Mouse (Mus musculus) cerebellum, adult 18-20 months (tissue): Measurements from ENCODE around the gene Cadm3.

Source experiments
- DNase-seq, 2 experiments: peaks; one replicate each; pipeline ENCODE4 v3.0.0; 2021

The Cadm3 gene

DNA sequence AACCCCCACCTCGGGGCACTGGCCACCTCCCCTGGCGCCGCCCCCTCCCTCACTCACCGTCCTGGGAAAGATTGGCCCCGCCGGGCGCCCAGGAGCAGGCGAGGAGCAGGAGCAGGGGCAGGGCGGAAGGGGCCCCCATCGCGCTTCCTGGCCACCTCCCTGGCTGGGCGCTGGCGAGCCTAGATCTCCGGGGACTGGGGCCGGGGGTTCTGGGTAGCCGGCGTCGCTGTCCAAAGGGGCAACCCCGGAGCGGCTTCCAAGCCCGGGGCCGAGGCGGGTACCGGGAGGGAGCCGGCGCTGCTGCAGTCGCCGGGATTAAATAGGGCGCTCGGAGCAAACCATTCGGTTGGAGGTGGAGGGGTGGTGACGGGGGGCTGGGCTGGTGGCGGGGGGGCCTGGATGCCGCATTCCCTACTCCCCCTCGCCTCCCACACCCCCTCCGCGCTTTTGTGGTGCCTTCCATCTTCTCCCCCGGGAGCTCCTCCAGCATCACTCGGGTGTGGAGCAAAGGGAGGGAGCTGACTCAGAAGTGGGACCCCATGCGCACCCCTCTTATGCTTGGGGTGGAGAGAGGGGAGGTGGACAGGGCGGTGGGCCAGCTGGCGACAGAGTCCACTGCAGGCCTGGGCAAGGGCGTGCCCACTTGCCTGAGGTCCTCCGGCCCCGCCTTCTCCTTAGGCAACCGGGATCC is at the start of gene Cadm3:
Cadm3 (minus strand) TSS at position 340 of the 691 bp plus-strand sequence.
- peak; percentile 87 to 91 for DNase-seq

DNA sequence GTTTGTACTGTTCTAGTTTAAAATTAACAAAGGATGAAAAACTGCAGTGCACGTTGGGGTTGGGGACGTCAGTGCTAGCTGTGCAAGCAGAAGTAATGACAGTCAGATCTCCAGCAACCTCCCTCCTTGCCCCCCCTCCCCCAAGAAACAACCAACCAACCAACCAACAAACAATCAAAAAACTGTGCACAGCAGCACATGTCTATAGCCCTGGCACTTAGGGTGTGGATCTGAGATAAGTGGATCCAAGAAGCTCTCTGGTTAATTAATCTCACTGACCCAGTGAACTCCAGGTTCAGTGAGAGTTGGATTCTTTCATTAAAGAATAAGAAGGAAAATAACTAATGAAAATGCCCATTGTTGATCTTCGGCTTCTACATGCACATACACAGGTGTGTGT is 47.1 kb upstream of the Cadm3 start:
- DNase-seq, result no peak

DNA sequence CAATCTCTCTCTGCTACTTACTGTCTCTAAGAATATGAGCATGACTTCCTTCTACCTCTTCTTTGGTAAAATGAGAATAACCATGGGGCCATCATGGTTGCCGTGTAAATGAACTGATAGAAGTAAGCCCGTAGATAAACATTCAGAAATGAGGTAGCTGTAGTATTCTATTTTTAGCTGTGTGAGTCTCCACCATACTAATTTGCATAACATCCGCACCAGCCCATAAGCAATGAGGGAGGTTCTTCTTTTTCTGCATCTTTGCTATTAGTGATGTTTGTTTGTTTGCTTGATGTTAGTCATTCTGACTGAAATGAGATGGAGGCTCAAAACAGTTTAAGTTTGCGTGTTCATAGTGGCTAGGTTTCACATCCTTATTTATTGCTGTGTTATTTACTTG is 44.4 kb upstream of the Cadm3 start:
- DNase-seq, result no peak

DNA sequence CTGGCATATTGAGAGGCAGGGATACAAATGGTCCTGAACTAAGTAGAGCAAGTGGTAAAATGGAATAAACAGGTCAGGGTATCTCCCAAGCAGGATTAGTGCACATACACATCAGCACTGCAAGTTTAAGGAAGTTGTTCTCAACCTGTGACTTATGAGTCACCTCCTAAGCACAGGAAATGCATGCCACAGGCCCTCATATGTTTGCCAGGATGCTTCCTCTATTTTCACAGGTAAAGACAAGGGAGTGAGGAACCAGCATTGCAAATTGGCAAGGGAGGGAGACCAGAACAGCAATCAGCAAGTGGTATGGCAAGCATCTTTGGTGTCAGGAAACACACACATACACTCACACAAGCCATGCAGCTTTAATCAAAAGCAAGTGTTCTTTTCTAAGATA is 41.6 kb upstream of the Cadm3 start:
- no peak for DNase-seq

DNA sequence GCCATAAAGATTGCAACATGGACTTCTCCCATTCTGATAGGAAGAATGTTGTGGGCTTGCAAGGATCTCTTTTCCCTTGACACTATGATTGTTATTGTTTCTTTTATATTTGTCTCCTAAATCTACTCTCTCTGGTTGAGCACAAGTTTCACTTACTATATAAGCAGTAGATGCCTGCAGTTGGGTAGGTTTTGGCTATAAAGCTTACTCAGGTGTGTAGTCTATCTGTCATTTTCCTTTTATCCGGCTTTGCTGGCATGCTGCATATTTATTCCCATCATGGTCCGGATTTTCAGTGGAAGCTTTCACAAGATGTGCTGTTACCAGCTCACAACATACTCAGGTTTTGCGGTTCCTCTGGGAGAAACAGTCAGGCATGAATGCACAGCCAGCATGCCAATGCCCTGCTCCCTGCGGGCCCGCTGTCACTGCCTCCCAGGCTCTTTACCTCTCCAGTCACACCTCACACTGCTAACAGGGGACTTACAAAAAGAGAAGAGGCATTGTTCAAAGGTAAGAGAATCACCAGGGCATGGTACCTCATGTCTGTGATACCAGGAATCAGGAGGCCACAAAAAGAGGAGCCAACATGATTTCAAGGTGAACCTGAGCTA is 37.3 kb upstream of the Cadm3 start:
- DNase-seq, result no peak

DNA sequence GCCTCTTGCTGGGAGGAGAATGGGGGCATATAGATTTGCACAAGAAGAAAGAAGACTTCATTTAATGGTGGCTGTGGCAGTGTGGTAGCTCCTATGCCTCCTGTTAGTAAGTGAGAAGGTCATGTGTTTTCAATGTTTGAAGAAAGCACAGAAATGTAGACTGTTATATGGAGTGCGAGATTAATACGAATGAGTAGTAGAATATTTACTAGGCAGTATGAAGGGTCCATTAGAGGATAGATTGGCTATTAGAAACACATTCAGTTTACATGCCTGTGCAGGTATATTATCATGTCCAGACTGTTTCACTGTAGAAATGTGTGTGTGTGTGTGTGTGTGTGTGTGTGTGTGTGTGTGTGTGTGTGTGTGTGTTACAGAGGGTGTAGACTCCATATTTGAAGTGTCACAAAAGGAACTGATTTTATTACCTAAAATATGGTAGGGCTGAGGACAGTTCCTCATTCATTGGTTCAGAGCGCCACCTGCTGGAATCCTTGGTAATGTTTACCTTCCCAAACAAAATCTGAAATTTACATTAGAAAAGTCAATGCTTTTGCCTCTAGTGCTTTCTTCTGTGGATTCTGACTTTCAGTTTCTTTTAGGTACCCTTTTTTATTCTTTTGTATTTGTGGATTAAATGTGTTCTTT is 31.0 kb upstream of the Cadm3 start:
- peak; percentile 74 to 83 for DNase-seq

DNA sequence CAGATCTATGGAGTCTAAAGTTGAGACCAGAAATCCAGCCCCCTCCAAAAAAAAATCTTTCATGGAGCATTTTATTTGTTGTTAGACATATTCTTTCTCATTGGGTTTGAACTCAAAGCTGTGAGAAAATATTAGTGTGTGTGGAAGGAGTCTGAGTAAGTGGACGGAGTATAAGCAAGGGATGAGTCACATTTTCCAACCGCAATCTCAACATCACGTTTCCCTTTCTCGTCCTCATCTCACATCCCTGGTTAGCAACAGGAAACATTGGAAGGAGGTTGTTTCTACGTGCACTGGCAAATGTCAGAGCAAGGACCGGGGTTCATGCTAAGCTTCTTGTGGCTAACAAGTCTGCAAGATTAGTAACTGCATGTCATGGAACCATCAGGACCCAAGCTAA is 24.3 kb upstream of the Cadm3 start:
- DNase-seq, result no peak

DNA sequence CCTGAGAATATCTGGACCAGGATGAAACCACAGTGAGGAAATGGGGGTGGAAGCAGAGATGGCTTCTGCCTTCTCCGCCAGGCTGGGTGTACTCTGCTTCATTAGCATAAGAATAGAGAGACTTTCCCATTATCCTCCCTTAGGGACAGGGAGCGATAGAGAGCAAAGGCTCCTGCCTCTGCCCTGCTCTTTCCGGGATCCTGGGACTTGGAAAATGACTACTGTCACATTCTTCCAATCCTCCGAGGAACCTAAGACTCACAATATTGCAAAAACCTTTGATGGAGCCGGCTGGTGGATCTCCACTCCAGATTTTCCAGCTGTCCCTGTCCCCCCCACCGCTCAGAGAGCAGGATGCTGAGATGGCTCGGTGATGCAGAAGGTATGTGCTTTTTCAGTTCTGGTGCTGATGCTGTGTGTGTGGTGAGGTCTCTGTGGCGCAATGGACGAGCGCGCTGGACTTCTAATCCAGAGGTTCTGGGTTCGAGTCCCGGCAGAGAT is 22.5 kb upstream of the Cadm3 start:
- DNase-seq, result peak; percentile 93 to 97

DNA sequence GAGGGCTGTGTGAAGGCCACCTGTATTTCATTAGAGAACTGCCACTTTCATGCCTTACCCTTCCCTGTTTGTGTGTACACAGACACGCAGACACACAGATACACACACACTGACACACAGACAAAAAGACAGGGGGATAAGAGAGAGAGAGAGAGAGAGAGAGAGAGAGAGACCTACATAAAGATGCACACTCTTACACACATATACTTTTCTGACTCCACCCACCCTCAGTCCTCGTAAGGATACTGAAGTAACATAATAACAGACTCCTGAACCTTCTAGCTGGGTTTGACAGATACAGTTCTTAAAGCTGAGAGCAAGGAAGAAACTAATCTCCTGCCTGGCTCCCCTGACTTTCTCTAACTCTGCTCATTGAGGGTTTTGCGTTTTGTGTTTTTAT is 21.9 kb upstream of the Cadm3 start:
- DNase-seq, result no peak

DNA sequence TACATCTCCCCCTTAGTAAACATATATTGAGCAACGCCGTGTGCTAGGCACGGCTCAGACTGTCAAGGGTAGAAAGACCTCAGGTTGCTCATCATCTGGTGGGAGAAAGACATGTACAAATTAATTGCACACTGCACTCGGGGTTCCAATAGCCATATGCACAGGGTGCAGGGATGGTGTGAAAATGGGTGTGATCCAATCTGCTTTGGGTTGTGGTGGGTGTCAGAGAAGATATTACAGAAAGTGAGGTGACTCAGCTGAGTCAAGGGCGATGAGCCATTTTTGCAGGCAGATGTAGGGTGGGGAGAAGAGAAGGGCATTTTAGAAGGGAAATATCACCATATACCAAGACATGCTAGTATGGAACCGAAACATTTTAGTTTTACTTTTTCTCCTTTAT is 13.9 kb upstream of the Cadm3 start:
- no peak for DNase-seq

DNA sequence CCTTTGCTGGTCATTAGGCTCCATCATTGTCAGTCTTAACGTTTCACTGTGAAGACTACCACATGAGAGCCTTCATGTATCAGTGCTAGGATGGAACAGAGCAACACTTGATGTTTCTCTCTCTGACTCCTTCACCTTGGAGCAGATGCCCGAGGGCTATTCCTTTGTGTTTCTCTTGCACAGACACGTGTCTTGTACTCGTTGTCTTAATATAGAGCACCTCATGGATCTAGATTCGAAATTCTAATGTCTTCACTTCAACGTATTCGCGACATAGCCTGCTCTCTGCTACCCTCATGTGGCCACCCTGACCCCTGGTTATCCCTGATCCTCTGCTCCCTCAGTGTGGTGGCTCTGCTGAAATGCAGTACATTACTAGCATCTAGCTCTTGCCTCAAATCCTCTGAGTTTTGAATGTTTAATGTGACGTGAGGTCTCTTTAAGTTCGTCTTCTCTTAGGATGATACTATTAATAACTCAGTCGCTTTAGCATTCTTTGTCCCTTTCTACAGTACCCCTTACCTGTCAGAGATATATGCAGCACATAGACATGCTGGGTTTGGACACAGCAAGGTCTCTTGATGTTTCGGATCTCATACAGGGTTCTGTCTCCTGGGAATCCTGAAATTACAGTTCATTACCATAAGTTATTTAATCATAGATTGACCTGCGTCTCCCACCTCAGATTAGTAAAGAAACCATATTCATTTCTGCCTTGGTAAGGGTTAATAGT is 10.1 kb upstream of the Cadm3 start:
- peak; percentile 88 to 90 for DNase-seq

DNA sequence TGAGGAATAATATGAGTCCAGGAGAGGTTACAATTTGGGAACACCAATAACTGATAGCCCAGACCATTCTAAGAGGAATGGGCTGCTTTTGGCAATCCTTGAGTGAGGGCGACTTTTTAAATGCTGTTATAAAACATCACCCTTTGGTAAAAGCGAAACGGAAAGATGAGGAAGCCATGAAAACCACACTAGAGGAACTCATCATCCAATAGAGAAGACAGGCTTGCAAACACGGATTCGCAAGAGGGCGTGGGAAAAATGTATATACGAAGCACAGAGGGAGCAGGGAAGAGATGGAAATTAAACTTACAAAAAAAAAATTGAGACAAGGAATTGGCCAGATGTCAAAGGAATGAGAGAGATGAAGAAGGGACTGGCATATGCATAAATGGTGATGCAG is 6.5 kb upstream of the Cadm3 start:
- DNase-seq, result no peak

DNA sequence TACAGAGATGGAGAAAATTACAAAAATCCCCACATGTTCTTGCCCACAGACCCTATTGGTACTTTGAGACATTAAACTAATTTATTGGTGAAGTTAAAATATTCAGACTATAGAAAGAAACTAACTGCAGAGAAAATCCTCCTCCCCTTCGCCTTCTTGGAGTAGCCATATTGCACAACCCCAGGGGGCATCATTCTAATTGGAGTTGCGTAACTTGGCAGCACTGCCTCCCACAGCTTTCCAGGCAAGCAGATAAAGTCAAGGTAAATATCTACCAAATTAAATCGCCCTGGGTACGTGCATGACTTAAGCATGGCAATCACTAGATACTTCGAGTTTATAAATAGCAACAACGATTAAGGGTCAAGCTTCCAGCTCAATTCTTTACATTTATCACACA is 4.1 kb upstream of the Cadm3 start:
- peak; percentile 88 for DNase-seq

DNA sequence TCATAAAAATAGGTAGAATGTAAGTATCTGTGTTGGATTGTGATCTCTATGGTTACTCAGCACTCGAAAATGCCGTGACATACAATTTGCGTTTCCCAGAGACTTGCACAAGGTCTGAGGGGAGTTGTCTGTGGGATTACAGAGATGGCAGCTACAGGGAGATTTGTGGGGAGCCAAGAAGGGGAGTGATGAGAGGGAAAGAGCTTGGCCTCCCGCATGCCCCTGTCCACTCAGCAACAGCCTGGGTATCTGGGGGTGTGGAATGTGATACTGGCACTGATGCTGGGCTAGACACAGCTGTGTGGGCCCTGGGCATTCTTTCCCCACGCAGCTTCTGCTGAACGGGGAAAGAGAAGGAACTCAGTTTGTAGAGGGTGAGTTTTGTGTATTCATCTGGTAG is 3.0 kb upstream of the Cadm3 start:
- no peak for DNase-seq

DNA sequence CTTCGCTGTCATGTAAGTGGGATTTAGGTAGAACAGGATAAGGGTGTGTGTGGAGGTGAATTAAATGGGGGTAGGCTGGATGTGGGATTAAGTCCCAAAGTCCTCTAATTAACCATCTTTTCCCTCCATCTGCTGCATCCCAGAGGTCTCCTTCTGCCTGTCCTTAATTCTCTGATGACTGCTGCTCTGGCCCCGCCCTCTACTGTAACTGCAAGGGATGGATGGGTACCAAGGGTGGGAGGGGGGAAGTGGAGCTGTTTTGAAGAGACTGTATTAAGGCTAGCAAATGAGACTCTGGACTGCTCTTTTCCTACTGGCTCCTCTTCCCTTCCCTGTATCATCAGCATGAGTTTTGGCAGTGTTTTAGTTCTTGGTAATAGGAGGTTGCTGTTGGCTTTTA is 2.1 kb upstream of the Cadm3 start:
- peak; percentile 57 to 68 for DNase-seq

DNA sequence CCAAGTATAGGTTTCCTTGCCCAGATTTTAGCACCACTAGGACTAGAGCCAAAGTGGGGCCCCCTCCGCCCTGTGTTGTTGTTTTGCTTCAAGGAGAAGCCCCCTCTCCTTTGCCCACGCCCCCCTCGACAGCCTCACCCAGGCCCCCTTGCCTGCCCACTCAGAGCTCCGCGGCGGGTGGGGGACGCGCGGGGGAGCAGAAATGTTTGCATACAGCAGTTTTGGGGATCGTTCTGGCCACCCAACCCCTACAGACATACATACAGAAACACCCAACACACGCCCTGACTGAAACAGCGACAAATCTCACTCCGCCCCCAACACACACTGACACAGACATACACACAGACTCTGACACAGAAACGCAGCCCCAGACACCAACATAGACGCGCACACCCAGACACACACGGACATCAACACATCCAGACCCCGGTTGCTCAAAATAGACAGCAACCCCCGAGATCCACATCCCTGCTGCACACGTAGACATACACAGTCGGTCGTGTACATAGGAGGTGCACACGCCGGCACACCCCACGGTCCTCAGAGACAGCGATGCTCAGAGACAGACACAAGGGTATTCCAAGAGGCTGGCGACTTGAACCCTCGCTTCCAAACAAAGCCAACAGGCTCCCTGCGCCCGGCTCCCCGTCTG is 667 bp downstream of the Cadm3 start:
- peak in 1 of 2 experiments; percentile 50 for DNase-seq

DNA sequence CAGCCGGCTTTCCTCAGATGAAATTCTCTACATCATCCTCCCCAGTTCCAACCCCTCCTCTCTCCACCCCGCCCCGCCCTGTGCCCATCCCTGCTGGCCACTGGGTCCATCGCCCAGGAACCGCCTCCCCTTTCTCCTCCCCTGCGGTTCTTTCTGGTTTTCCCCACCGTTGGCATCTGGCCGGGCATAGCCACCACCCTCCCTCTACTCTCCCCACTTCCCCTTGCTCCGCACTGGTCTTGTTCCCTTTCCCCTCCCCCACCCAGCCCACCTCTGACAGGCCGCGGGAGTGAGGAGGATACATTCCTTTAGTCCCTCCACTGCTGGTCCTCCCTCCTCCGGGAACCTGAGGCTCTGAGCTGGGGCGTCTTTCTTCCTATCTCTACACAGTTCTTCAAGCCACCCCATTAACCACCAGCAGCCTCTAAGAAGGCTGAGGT is 1.5 kb downstream of the Cadm3 start:
- peak; percentile 85 to 92 for DNase-seq

DNA sequence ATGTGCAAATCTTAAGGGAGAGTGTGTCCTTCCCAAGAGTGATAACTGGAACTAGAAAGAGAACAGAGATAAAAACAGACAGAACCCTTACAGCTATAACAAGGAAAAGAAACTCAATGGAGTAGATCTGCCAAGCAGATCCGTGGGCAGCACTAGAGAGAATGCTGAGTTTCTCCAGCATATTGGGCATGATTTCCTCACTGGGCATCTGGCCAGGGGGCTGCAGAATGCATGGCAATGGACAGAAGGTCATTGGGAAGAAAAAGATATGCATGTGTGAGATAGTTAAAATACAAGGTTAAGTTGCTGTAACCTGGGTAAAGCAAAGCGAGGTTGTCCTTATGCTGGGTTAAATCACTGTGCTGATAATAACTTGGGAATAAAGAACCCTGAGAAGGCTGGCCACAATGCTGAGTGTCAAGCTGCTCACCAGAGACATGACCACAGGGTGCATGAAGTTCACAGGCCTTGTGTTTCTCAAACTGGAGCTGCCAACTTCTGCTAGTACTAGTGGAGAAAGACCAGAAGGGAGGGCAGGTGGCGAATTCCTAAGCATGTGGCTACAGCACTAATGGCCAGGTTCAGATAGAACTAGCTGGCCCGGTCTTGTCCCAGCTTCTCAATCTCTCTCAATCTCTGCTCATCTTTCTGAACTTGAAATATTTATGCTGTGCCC is 3.2 kb downstream of the Cadm3 start:
- DNase-seq, result peak; percentile 83 to 92

DNA sequence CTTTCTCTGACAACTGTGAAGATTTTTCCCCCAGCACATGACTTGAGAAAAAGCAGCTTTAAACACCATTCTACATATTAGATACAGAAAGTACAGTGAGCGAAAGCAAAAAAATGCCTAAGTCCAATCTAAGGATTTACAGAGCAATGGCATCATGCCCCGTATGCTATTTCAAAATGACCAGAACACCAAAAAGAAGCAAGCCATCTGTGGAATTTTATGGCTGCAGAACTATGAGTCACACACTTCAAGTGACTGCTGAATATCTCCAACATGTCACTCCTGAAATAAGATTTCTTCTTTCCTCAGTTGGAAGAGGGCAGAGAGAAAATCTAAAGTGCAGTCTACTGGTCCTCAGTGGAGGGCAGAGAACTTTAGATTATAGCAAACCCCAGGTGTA is 4.1 kb downstream of the Cadm3 start:
- peak in 1 of 2 experiments; percentile 24 for DNase-seq

DNA sequence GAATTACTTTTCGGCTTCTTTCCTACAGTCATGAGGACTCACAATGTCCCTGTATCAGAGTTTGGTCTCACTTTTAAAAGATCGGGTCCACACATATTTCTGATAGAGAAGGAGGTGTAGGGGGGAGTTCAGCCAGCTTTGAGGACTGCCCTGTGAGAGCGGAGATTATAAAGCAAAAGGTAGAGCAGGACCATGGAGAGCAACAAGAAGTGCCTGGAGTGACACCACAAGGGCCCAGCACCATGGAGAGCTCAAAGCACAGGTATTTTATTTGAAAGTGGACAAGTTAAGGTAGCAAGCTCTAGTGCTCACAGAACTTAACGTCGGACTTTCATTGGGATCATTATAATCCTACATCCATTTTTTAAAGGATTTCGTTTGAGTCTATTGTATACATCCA is 5.8 kb downstream of the Cadm3 start:
- peak in 1 of 2 experiments; percentile 26 for DNase-seq

DNA sequence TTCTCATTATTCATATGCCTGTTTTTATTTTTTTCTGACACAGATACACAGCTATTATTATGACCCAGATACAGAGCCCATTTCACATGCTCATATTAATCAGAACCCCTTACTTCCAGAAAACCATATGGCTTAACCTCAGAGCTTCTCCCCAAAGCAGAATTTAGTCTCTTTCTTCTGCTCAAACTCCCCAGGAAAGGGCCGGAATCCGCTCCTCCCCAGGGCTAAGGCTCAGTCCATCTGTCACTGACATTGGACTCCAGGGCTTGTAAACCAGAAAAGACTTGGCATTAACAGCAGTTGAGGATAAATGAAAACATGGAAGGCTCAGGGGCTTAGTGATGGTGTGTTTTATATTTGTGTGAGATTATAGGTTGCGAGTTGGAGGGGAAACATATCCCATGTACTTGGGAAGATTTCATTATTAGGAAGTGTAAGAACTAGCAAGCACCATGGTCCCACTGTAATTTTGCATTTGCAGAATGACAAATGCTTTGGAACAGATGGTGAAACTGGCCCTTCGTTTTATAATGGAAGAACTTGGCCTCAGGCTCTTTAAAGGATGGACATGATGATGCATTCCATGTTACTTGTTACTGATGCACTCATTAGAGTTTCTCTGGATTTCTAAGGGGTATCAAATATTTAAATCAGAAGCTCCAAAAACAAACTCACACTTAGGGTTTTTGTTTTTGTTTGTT is 7.8 kb downstream of the Cadm3 start:
- peak; percentile 81 to 90 for DNase-seq

DNA sequence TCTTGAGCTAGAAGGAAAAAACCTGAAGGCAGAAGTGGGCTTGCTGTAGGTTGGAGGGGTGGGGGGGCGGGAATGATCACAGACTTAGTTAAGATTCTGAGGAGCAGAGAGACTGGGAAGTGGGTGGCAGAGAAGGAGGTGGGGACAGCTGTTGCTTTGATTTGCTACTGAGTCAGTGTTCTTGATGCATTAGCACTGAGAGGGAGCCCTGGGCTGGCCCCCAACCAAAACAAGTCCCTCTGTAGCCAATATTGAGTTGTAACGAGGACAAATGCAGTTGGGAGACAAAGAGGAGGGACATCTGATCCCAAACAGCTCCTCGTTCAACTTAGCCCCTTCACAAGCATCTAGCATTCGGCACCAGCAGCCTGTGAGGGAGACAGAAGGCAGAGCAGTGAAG is 9.7 kb downstream of the Cadm3 start:
- peak in 1 of 2 experiments; percentile 38 for DNase-seq
